Mouse (Mus musculus) kidney, adult 2 months (tissue): ENCODE results near the gene Slc2a3.
A peak's percentile ranks its signal among the peaks of the same experiment; 100 is the strongest.

Experiments
- CTCF ChIP-seq: fragments of 200-500 bp; conservative IDR thresholded peaks from 2 replicates; pipeline ENCODE4 v1.5.1; 2011; ENCODE audit warnings: low read depth, mild to moderate bottlenecking, control low read depth, low read length, moderate library complexity, mixed read lengths; ENCODE audit not compliant: insufficient read depth, insufficient read length
- POLR2A ChIP-seq: fragments of 200-500 bp; IDR thresholded peaks from one replicate; pipeline ENCODE4 v1.6.1; 2011; ENCODE audit warnings: low read depth, low read length, control low read depth

- no peak for TF ChIP-seq POLR2A
- peak; percentile 86 for TF ChIP-seq CTCF
These were observed 61.5 kb downstream of the Slc2a3 start for GRCm38 (mm10) chr6:122739952-122740351.
